Comparison of ENCODE assay signal across 13 mouse cellular contexts in genomic region chr11:4605414-4605813, GRCm38 (mm10). TPM values are rescaled to one million over a fixed set of nuclear protein-coding genes. Genes with fewer than 3 reads are reported as not detected.
A peak's percentile ranks its signal among the peaks of the same experiment; 100 is the strongest.
DNase-seq lines count a peak whose midpoint lies in the region; ATAC-seq and TF ChIP-seq lines count a peak whose summit lies in the region.
"Had no signal": no experiment of that assay in that cellular context is flagged by ENCODE, and none has a peak within 500 bp of the region (broad histone marks: within the 10 kb centered on the region; RNA-seq: fewer than 3 reads in every experiment).

No protein-coding gene starts in this region.

- ATAC-seq in lung, embryonic 16.5 days (ENCODE audit: low read depth), result peak; percentile 47; the same call in 1 of the 2 replicates
- ATAC-seq in hindbrain, embryonic 14.5 days (ENCODE audit: low FRiP score), result no peak

- no peak overlapping the region for H3K27ac ChIP-seq in lung, embryonic 16.5 days (ENCODE audit: low read length)
- H3K27ac ChIP-seq in spleen, adult 2 months (ENCODE audit: insufficient read depth, low read length), result no peak overlapping the region
- no peak overlapping the region for H3K27ac ChIP-seq in hindbrain, embryonic 14.5 days
- H3K27ac ChIP-seq: embryonic facial prominence, embryonic 13.5 days; left cerebral cortex, adult 2 months had no signal

- no peak overlapping the region for H3K4me2 ChIP-seq in lung, embryonic 16.5 days (ENCODE audit: low read depth, low read length)
- H3K4me2 ChIP-seq in hindbrain, embryonic 14.5 days (replicated peaks), result no peak overlapping the region
- H3K4me2 ChIP-seq: embryonic facial prominence, embryonic 13.5 days had no signal

- peaks cover 12% of the 10 kb centered on the region; the same call in 1 of the 2 replicates for H3K4me1 ChIP-seq in lung, embryonic 16.5 days (replicated peaks; ENCODE audit: control insufficient read depth, insufficient read depth, low read length)
- H3K4me1 ChIP-seq in spleen, adult 2 months (ENCODE audit: control insufficient read depth, insufficient read depth, insufficient read length), result peaks cover 8% of the 10 kb centered on the region; the same call in 1 of the 2 replicates
- H3K4me1 ChIP-seq in hindbrain, embryonic 14.5 days (replicated peaks; ENCODE audit: control insufficient read depth, insufficient read depth, low read length), result peaks cover 5% of the 10 kb centered on the region

- H3K9ac ChIP-seq in lung, embryonic 16.5 days (ENCODE audit: low read length), result no peak overlapping the region
- H3K9ac ChIP-seq in hindbrain, embryonic 14.5 days, result no peak overlapping the region
- H3K9ac ChIP-seq: embryonic facial prominence, embryonic 13.5 days had no signal

- no peaks in the 10 kb centered on the region for H3K36me3 ChIP-seq in lung, embryonic 16.5 days (ENCODE audit: control insufficient read depth, insufficient read depth, low read length)
- no peaks in the 10 kb centered on the region for H3K36me3 ChIP-seq in spleen, adult 2 months (ENCODE audit: control insufficient read depth, insufficient read depth, low read length)
- no peaks in the 10 kb centered on the region for H3K36me3 ChIP-seq in hindbrain, embryonic 14.5 days (replicated peaks; ENCODE audit: control insufficient read depth, insufficient read depth)
- H3K36me3 ChIP-seq: embryonic facial prominence, embryonic 13.5 days had no signal

- 43% methylated on average over 7 of the region's 7 CpGs for WGBS in lung, embryonic 16.5 days
- WGBS in spleen, adult 2 months, result 40% methylated on average over 7 of the region's 7 CpGs
- 55% methylated on average over 7 of the region's 7 CpGs for WGBS in hindbrain, embryonic 14.5 days

- DNase-seq in lung, postnatal 25 days (ENCODE audit: low spot score), result no peak
- peak; percentile 97 for DNase-seq in ZHBTc4 (ENCODE audit: low read depth, low spot score)
- peak; percentile 63 for DNase-seq in kidney, adult 9 months
- DNase-seq in spleen, adult 2 months (ENCODE audit: low read depth in 1 of 2, low spot score in 2 of 2), result peak; percentile 53 to 57
- DNase-seq in hindbrain, embryonic 14.5 days (ENCODE audit: low spot score), result no peak
- no peak for DNase-seq in cerebellum, postnatal 25 days
- no peak for DNase-seq in cerebellum, adult 11 months
- DNase-seq: adrenal gland, adult 2 months had no signal

- no peaks in the 10 kb centered on the region for H3K27me3 ChIP-seq in lung, embryonic 16.5 days (ENCODE audit: control insufficient read depth, insufficient read depth, low read depth, low read length)
- no peaks in the 10 kb centered on the region for H3K27me3 ChIP-seq in spleen, adult 2 months (ENCODE audit: control insufficient read depth, insufficient read depth, low read length)
- no peaks in the 10 kb centered on the region for H3K27me3 ChIP-seq in hindbrain, embryonic 14.5 days (ENCODE audit: control insufficient read depth, insufficient read depth, low read length)
- H3K27me3 ChIP-seq: embryonic facial prominence, embryonic 13.5 days had no signal

- TF ChIP-seq CTCF in spleen, adult 2 months (IDR thresholded peaks at IDR 0.05; ENCODE audit: extremely low read depth, insufficient read depth, insufficient read length, insufficient replicate concordance), result no peak

- H3K9me3 ChIP-seq in lung, embryonic 16.5 days (ENCODE audit: control insufficient read depth, low read length), result no peaks in the 10 kb centered on the region
- H3K9me3 ChIP-seq in hindbrain, embryonic 14.5 days (ENCODE audit: control insufficient read depth, low read length), result no peaks in the 10 kb centered on the region
- H3K9me3 ChIP-seq: embryonic facial prominence, embryonic 13.5 days had no signal

- no peak overlapping the region for H3K4me3 ChIP-seq in lung, embryonic 16.5 days (ENCODE audit: low read length)
- H3K4me3 ChIP-seq in spleen, adult 2 months (ENCODE audit: extremely low read depth, insufficient read depth, insufficient read length), result no peak overlapping the region
- no peak overlapping the region for H3K4me3 ChIP-seq in hindbrain, embryonic 14.5 days (replicated peaks; ENCODE audit: low read length)
- H3K4me3 ChIP-seq: embryonic facial prominence, embryonic 13.5 days; left cerebral cortex, adult 2 months had no signal

- no peak for TF ChIP-seq POLR2A in spleen, adult 2 months (IDR thresholded peaks at IDR 0.05; ENCODE audit: low read depth, low read length)

RNA-seq across cellular contexts. Expression of gene Mtmr3, which starts 10.8 kb away (rescaled TPM):
- polyA plus RNA-seq in lung, embryonic 16.5 days (2015; fragmentation: Nextera tagmentation; extraction: Ambion mirVana), result 26.1 and 27.4 TPM in 2 replicates
- 35.3 and 36.3 TPM in 2 replicates for polyA plus RNA-seq in spleen, adult 2 months (2012; rRNA removed)
- polyA plus RNA-seq in hindbrain, embryonic 14.5 days (2014; fragmentation: Nextera tagmentation; extraction: Ambion mirVana), result 39.9 and 43.0 TPM in 2 replicates

RNA-seq across cellular contexts. Expression of gene Gm11032, which starts 14.5 kb away (rescaled TPM):
- not detected in 2 replicates for polyA plus RNA-seq in lung, embryonic 16.5 days (2015; fragmentation: Nextera tagmentation; extraction: Ambion mirVana)
- polyA plus RNA-seq in spleen, adult 2 months (2012; rRNA removed), result not detected in 2 replicates
- not detected in 2 replicates for polyA plus RNA-seq in hindbrain, embryonic 14.5 days (2014; fragmentation: Nextera tagmentation; extraction: Ambion mirVana)
- polyA plus RNA-seq: adrenal gland, adult 2 months; embryonic facial prominence, embryonic 13.5 days; heart, embryonic 14.5 days; stomach, embryonic 14.5 days had no signal

RNA-seq across cellular contexts. Expression of gene Ascc2, which starts 32.1 kb away (rescaled TPM):
- polyA plus RNA-seq in lung, embryonic 16.5 days (2015; fragmentation: Nextera tagmentation; extraction: Ambion mirVana), result 34.1 and 35.9 TPM in 2 replicates
- 10.6 and 11.2 TPM in 2 replicates for polyA plus RNA-seq in spleen, adult 2 months (2012; rRNA removed)
- 19.5 and 20.2 TPM in 2 replicates for polyA plus RNA-seq in hindbrain, embryonic 14.5 days (2014; fragmentation: Nextera tagmentation; extraction: Ambion mirVana)

Comparison
In these comparisons a context has a peak if more than half of its experiments do, and no peak if none do; other contexts are left out.
1. DNase-seq: peak in ZHBTc4 (single experiment), kidney, adult 9 months (single experiment) and spleen, adult 2 months (2 of 2); none in lung, postnatal 25 days (single experiment), hindbrain, embryonic 14.5 days (single experiment), cerebellum, postnatal 25 days (0 of 2) and cerebellum, adult 11 months (single experiment).